Mouse (Mus musculus) hindbrain, embryonic 13.5 days (tissue): ENCODE measurements at regions not wholly inside any gene's neighbourhood (a gene's known extent, or its start where the extent isn't known, plus 50 kb on each side); places are given as distances from the start of the nearest gene placed in this dataset.

Experiments used
- ATAC-seq: fragments of 200-750 bp; cut with Nextera tagmentation; 2 replicates; pipeline ENCODE4 v1.8.0; 2017; ENCODE audit warnings: moderate TSS enrichment; ENCODE audit not compliant: low FRiP score
- H3K27ac ChIP-seq: fragments of 300-500 bp; sonication (generic); 2 replicates; pipeline ENCODE4 v1.5.1; 2015; ENCODE audit warnings: inconsistent platforms, mild to moderate bottlenecking, moderate library complexity
- H3K27me3 ChIP-seq: fragments of 300-500 bp; sonication (generic); 2 replicates; pipeline ENCODE4 v1.6.1; 2015; ENCODE audit warnings: mild to moderate bottlenecking, inconsistent platforms
- H3K36me3 ChIP-seq: fragments of 300-500 bp; sonication (generic); 2 replicates; pipeline ENCODE4 v1.6.1; 2015; ENCODE audit warnings: mild to moderate bottlenecking, inconsistent platforms
- H3K4me1 ChIP-seq: fragments of 300-500 bp; sonication (generic); replicated peaks from 2 replicates; pipeline ENCODE4 v1.6.1; 2015; ENCODE audit warnings: inconsistent platforms
- H3K4me2 ChIP-seq: fragments of 300-500 bp; sonication (generic); 2 replicates; pipeline ENCODE4 v1.6.1; 2015; ENCODE audit warnings: inconsistent platforms, mild to moderate bottlenecking, moderate library complexity
- H3K4me3 ChIP-seq: fragments of 300-500 bp; sonication (generic); 2 replicates; pipeline ENCODE4 v1.5.1; 2015; ENCODE audit warnings: mild to moderate bottlenecking, inconsistent platforms
- H3K9ac ChIP-seq: fragments of 300-500 bp; sonication (generic); 2 replicates; pipeline ENCODE4 v1.6.1; 2015; ENCODE audit warnings: mild to moderate bottlenecking, inconsistent platforms
- H3K9me3 ChIP-seq: fragments of 300-500 bp; sonication (generic); 2 replicates; pipeline ENCODE4 v1.6.1; 2016; ENCODE audit warnings: inconsistent platforms
- WGBS: fragments of 180-500 bp; shearing (Covaris S2); methylation state at CpG from one replicate; pipeline ENCODE4 v1.1.7; 2015; 5-methylcytosine and 5-hydroxymethylcytosine counted together

GRCm38 (mm10) chr3:66486184-66486583 is 189.5 kb upstream of the Veph1 start:
- no peak for ATAC-seq
- Histone ChIP-seq H3K9me3 (no peaks in the 10 kb centered on the region), H3K27ac (no peak overlapping the region), H3K9ac (no peak overlapping the region), H3K4me2 (no peak overlapping the region), H3K27me3 (no peaks in the 10 kb centered on the region), H3K4me3 (no peak overlapping the region), H3K4me1 (peaks cover 6% of the 10 kb centered on the region; the same call in 1 of the 2 replicates), H3K36me3 (no peaks in the 10 kb centered on the region)
- WGBS = 100% methylated on average over 1 of the region's 1 CpGs

GRCm38 (mm10) chr3:66480718-66481117 is 184.1 kb upstream of the Veph1 start:
- ATAC-seq = peak; percentile 63
- H3K4me3 ChIP-seq = no peak overlapping the region
- WGBS = 53% methylated on average over 6 of the region's 6 CpGs

GRCm38 (mm10) chr3:66479266-66479665 is 182.6 kb upstream of the Veph1 start:
- H3K27me3 ChIP-seq = no peaks in the 10 kb centered on the region
- H3K4me1 ChIP-seq = 0 out of 2 replicates have a peak, but pooled peaks cover 4% of the 10 kb centered on the region
- H3K9me3 ChIP-seq = no peaks in the 10 kb centered on the region
- H3K4me3 ChIP-seq = no peak overlapping the region
- no peak overlapping the region for H3K27ac ChIP-seq
- ATAC-seq = no peak
- no peaks in the 10 kb centered on the region for H3K36me3 ChIP-seq
- no peak overlapping the region for H3K9ac ChIP-seq
- no peak overlapping the region for H3K4me2 ChIP-seq
- WGBS = 45% methylated on average over 4 of the region's 4 CpGs

More at GRCm38 (mm10) chr3:66480718-66481117, 184.1 kb upstream of the Veph1 start:
- Histone ChIP-seq H3K4me1 (0 out of 2 replicates have a peak, but pooled peaks cover 4% of the 10 kb centered on the region), H3K9ac (no peak overlapping the region), H3K4me2 (no peak overlapping the region), H3K27ac (no peak overlapping the region), H3K27me3 (no peaks in the 10 kb centered on the region), H3K9me3 (no peaks in the 10 kb centered on the region), H3K36me3 (no peaks in the 10 kb centered on the region)

GRCm38 (mm10) chr3:66466321-66466720 is 169.7 kb upstream of the Veph1 start:
- Histone ChIP-seq H3K9me3 (no peaks in the 10 kb centered on the region), H3K36me3 (no peaks in the 10 kb centered on the region), H3K4me2 (no peak overlapping the region), H3K27me3 (no peaks in the 10 kb centered on the region), H3K27ac (no peak overlapping the region), H3K4me3 (no peak overlapping the region), H3K4me1 (no peaks in the 10 kb centered on the region), H3K9ac (no peak overlapping the region)
- 82% methylated on average over 5 of the region's 5 CpGs for whole genome bisulfite sequencing
- no peak for ATAC-seq

- H3K9ac ChIP-seq = no peak overlapping the region
- no peaks in the 10 kb centered on the region for H3K36me3 ChIP-seq
- no peaks in the 10 kb centered on the region for H3K4me1 ChIP-seq
- ATAC-seq = no peak
- no peaks in the 10 kb centered on the region for H3K27me3 ChIP-seq
- 83% methylated on average over 1 of the region's 1 CpGs for WGBS
- H3K4me2 ChIP-seq = no peak overlapping the region
- H3K9me3 ChIP-seq = no peaks in the 10 kb centered on the region
- no peak overlapping the region for H3K4me3 ChIP-seq
- H3K27ac ChIP-seq = no peak overlapping the region
These were observed 168.7 kb upstream of the Veph1 start for GRCm38 (mm10) chr3:66465371-66465770.

GRCm38 (mm10) chr3:66462341-66462740 is 165.7 kb upstream of the Veph1 start:
- Histone ChIP-seq H3K4me3 (no peak overlapping the region), H3K9ac (no peak overlapping the region), H3K9me3 (no peaks in the 10 kb centered on the region), H3K4me1 (no peaks in the 10 kb centered on the region), H3K27me3 (no peaks in the 10 kb centered on the region), H3K36me3 (no peaks in the 10 kb centered on the region), H3K27ac (no peak overlapping the region), H3K4me2 (no peak overlapping the region)
- ATAC-seq = no peak
- WGBS = 75% methylated on average over 1 of the region's 1 CpGs

GRCm38 (mm10) chr3:66446274-66447159 is 149.9 kb upstream of the Veph1 start:
- Histone ChIP-seq H3K4me1 (no peaks in the 10 kb centered on the region), H3K27ac (no peak overlapping the region), H3K27me3 (no peaks in the 10 kb centered on the region), H3K36me3 (no peaks in the 10 kb centered on the region), H3K4me3 (no peak overlapping the region), H3K9me3 (no peaks in the 10 kb centered on the region), H3K4me2 (no peak overlapping the region), H3K9ac (no peak overlapping the region)
- no peak for ATAC-seq
- WGBS = 89% methylated on average over 10 of the region's 10 CpGs

- no peak overlapping the region for H3K4me2 ChIP-seq
- H3K27me3 ChIP-seq = no peaks in the 10 kb centered on the region
- H3K9ac ChIP-seq = no peak overlapping the region
These were observed 136.6 kb upstream of the Veph1 start for GRCm38 (mm10) chr3:66433216-66433615.

GRCm38 (mm10) chr3:66430187-66430586 is 133.6 kb upstream of the Veph1 start:
- H3K4me1 ChIP-seq = no peaks in the 10 kb centered on the region
- H3K27me3 ChIP-seq = no peaks in the 10 kb centered on the region
- no peak overlapping the region for H3K4me3 ChIP-seq
- H3K9me3 ChIP-seq = no peaks in the 10 kb centered on the region
- no peak for ATAC-seq
- no peak overlapping the region for H3K4me2 ChIP-seq
- H3K9ac ChIP-seq = no peak overlapping the region
- no peaks in the 10 kb centered on the region for H3K36me3 ChIP-seq
- WGBS = 77% methylated on average over 3 of the region's 3 CpGs
- no peak overlapping the region for H3K27ac ChIP-seq

More at GRCm38 (mm10) chr3:66433216-66433615, 136.6 kb upstream of the Veph1 start:
- H3K27ac ChIP-seq = no peak overlapping the region
- H3K9me3 ChIP-seq = no peaks in the 10 kb centered on the region
- no peaks in the 10 kb centered on the region for H3K36me3 ChIP-seq
- H3K4me1 ChIP-seq = no peaks in the 10 kb centered on the region
- no peak for ATAC-seq
- no peak overlapping the region for H3K4me3 ChIP-seq

GRCm38 (mm10) chr3:66422445-66423037 is 125.9 kb upstream of the Veph1 start:
- no peak overlapping the region for H3K27ac ChIP-seq
- H3K4me1 ChIP-seq = peaks cover 5% of the 10 kb centered on the region; the same call in 1 of the 2 replicates
- no peaks in the 10 kb centered on the region for H3K36me3 ChIP-seq
- no peak overlapping the region for H3K4me3 ChIP-seq
- no peak overlapping the region for H3K4me2 ChIP-seq
- peak; percentile 61 for ATAC-seq
- 0 out of 2 replicates have a peak, but pooled peaks cover 2% of the 10 kb centered on the region for H3K27me3 ChIP-seq
- H3K9ac ChIP-seq = no peak overlapping the region
- H3K9me3 ChIP-seq = no peaks in the 10 kb centered on the region
- 49% methylated on average over 6 of the region's 6 CpGs for WGBS

- Histone ChIP-seq H3K9ac (no peak overlapping the region; the same call in 1 of the 2 replicates), H3K27ac (no peak overlapping the region; the same call in 1 of the 2 replicates), H3K27me3 (peaks cover 5% of the 10 kb centered on the region; the same call in 1 of the 2 replicates), H3K4me1 (peaks cover 4% of the 10 kb centered on the region), H3K4me3 (peak overlapping the region; percentile 22), H3K36me3 (no peaks in the 10 kb centered on the region), H3K4me2 (peak overlapping the region; percentile 51), H3K9me3 (no peaks in the 10 kb centered on the region)
- WGBS = 40% methylated on average over 11 of the region's 11 CpGs
- peak; percentile 54; the same call in 1 of the 2 replicates for ATAC-seq
These were observed 114.2 kb upstream of the Veph1 start for GRCm38 (mm10) chr3:66410706-66411277.

GRCm38 (mm10) chr3:66408791-66409190 is 112.2 kb upstream of the Veph1 start:
- no peak overlapping the region for H3K9ac ChIP-seq
- 87% methylated on average over 7 of the region's 7 CpGs for WGBS
- no peak overlapping the region for H3K4me3 ChIP-seq
- H3K4me2 ChIP-seq = no peak overlapping the region
- no peaks in the 10 kb centered on the region for H3K9me3 ChIP-seq
- ATAC-seq = no peak
- H3K36me3 ChIP-seq = no peaks in the 10 kb centered on the region
- no peak overlapping the region for H3K27ac ChIP-seq
- H3K4me1 ChIP-seq = peaks cover 4% of the 10 kb centered on the region
- H3K27me3 ChIP-seq = peaks cover 5% of the 10 kb centered on the region
